Mouse (Mus musculus) stomach, embryonic 14.5 days (tissue): ENCODE data around the gene E130308A19Rik. TPM values are rescaled to one million over a fixed set of nuclear protein-coding genes. Genes with fewer than 3 reads are reported as not detected.

Experiments
- ATAC-seq: fragments of 200-750 bp; cut with Nextera tagmentation; 2 replicates; pipeline ENCODE4 v1.8.0; 2017; ENCODE audit warnings: low read depth, moderate TSS enrichment; ENCODE audit not compliant: insufficient number of reproducible peaks, insufficient read depth, low FRiP score
- H3K27ac ChIP-seq: fragments of 300-500 bp; sonication (generic); 2 replicates; pipeline ENCODE4 v1.5.1; 2014; ENCODE audit warnings: mild to moderate bottlenecking, low read length, moderate library complexity, mixed read lengths
- H3K27me3 ChIP-seq: fragments of 300-500 bp; sonication (generic); 2 replicates; pipeline ENCODE4 v1.6.1; 2014; ENCODE audit warnings: low read length, control low read depth, mixed read lengths; ENCODE audit not compliant: control insufficient read depth, insufficient read depth
- H3K36me3 ChIP-seq: fragments of 300-500 bp; sonication (generic); 2 replicates; pipeline ENCODE4 v1.6.1; 2014; ENCODE audit warnings: mild to moderate bottlenecking, control low read depth, low read length, moderate library complexity, mixed read lengths; ENCODE audit not compliant: control insufficient read depth, insufficient read depth
- H3K4me1 ChIP-seq: fragments of 300-500 bp; sonication (generic); 2 replicates; pipeline ENCODE4 v1.6.1; 2014; ENCODE audit warnings: low read length, control low read depth, mixed read lengths; ENCODE audit not compliant: control insufficient read depth, insufficient read depth
- H3K4me2 ChIP-seq: fragments of 300-500 bp; sonication (generic); replicated peaks from 2 replicates; pipeline ENCODE4 v1.6.1; 2014; ENCODE audit warnings: low read depth, low read length, control low read depth
- H3K4me3 ChIP-seq: fragments of 300-500 bp; sonication (generic); 2 replicates; pipeline ENCODE4 v1.5.1; 2014; ENCODE audit warnings: low read depth, low read length, control low read depth
- H3K9ac ChIP-seq: fragments of 300-500 bp; sonication (generic); replicated peaks from 2 replicates; pipeline ENCODE4 v1.6.1; 2014; ENCODE audit warnings: low read depth, mild to moderate bottlenecking, control low read depth, low read length, moderate library complexity, mixed read lengths
- H3K9me3 ChIP-seq: fragments of 300-500 bp; sonication (generic); 2 replicates; pipeline ENCODE4 v1.6.1; 2016; ENCODE audit warnings: low read depth, low read length, control low read depth; ENCODE audit not compliant: control insufficient read depth
- WGBS: fragments of 180-500 bp; shearing (Covaris S2); extraction: QIAGEN DNeasy Blood & Tissue Kit; methylation state at CpG from one replicate; pipeline ENCODE4 v1.1.7; 2014; 5-methylcytosine and 5-hydroxymethylcytosine counted together
- polyA plus RNA-seq: library from polyadenylated mRNA; unstranded; fragments of >200 nt; fragmentation: Nextera tagmentation; extraction: Ambion mirVana; gene quantifications from 2 replicates; pipeline ENCODE4 v1.2.1, GENCODE M21; 2014

Gene E130308A19Rik
- polyA plus RNA-seq, 1 experiment from 2014 or later: 27.0 TPM

GRCm38 (mm10) chr4:59594614-59595013 is 31.4 kb upstream of the E130308A19Rik start:
- no peaks in the 10 kb centered on the region for H3K9me3 ChIP-seq
- ATAC-seq: no peak
- no peaks in the 10 kb centered on the region; the same call in 1 of the 2 replicates for H3K36me3 ChIP-seq
- no peaks in the 10 kb centered on the region for H3K27me3 ChIP-seq
- H3K4me2 ChIP-seq: no peak overlapping the region
- no peaks in the 10 kb centered on the region for H3K4me1 ChIP-seq
- H3K9ac ChIP-seq: no peak overlapping the region
- 71% methylated on average over 2 of the region's 2 CpGs for WGBS
- no peak overlapping the region for H3K4me3 ChIP-seq
- H3K27ac ChIP-seq: no peak overlapping the region

GRCm38 (mm10) chr4:59596556-59596955 is 29.5 kb upstream of the E130308A19Rik start:
- no peak overlapping the region for H3K4me2 ChIP-seq
- H3K4me3 ChIP-seq: no peak overlapping the region
- H3K9me3 ChIP-seq: no peaks in the 10 kb centered on the region
- 90% methylated on average over 2 of the region's 2 CpGs for WGBS
- H3K27me3 ChIP-seq: no peaks in the 10 kb centered on the region
- no peak overlapping the region for H3K27ac ChIP-seq
- H3K9ac ChIP-seq: no peak overlapping the region
- H3K36me3 ChIP-seq: no peaks in the 10 kb centered on the region; the same call in 1 of the 2 replicates
- H3K4me1 ChIP-seq: no peaks in the 10 kb centered on the region
- no peak for ATAC-seq

GRCm38 (mm10) chr4:59602704-59603103 is 23.3 kb upstream of the E130308A19Rik start:
- ATAC-seq: no peak
- H3K36me3 ChIP-seq: no peaks in the 10 kb centered on the region
- no peaks in the 10 kb centered on the region for H3K4me1 ChIP-seq
- no peak overlapping the region for H3K4me3 ChIP-seq
- no peaks in the 10 kb centered on the region for H3K27me3 ChIP-seq
- H3K9ac ChIP-seq: no peak overlapping the region
- no peaks in the 10 kb centered on the region for H3K9me3 ChIP-seq
- H3K4me2 ChIP-seq: no peak overlapping the region
- no peak overlapping the region for H3K27ac ChIP-seq
- 93% methylated on average over 4 of the region's 4 CpGs for WGBS

- 76% methylated on average over 3 of the region's 3 CpGs for WGBS
- Histone ChIP-seq H3K27ac (no peak overlapping the region), H3K27me3 (no peaks in the 10 kb centered on the region), H3K36me3 (no peaks in the 10 kb centered on the region), H3K9ac (no peak overlapping the region), H3K9me3 (no peaks in the 10 kb centered on the region), H3K4me3 (no peak overlapping the region), H3K4me1 (no peaks in the 10 kb centered on the region), H3K4me2 (no peak overlapping the region)
- ATAC-seq: no peak
These were observed 21.1 kb upstream of the E130308A19Rik start for GRCm38 (mm10) chr4:59604892-59605291.

- H3K36me3 ChIP-seq: no peaks in the 10 kb centered on the region
- H3K9ac ChIP-seq: no peak overlapping the region
- no peak overlapping the region for H3K4me3 ChIP-seq
- no peak overlapping the region for H3K27ac ChIP-seq
- ATAC-seq: no peak
- H3K27me3 ChIP-seq: no peaks in the 10 kb centered on the region
- no peak overlapping the region for H3K4me2 ChIP-seq
- 93% methylated on average over 3 of the region's 3 CpGs for WGBS
- H3K4me1 ChIP-seq: no peaks in the 10 kb centered on the region
- no peaks in the 10 kb centered on the region for H3K9me3 ChIP-seq
These were observed 20.5 kb upstream of the E130308A19Rik start for GRCm38 (mm10) chr4:59605501-59605900.

- no peak for ATAC-seq
- Histone ChIP-seq H3K4me2 (no peak overlapping the region), H3K27me3 (no peaks in the 10 kb centered on the region), H3K9ac (no peak overlapping the region), H3K36me3 (no peaks in the 10 kb centered on the region), H3K27ac (no peak overlapping the region; the same call in 1 of the 2 replicates), H3K4me1 (no peaks in the 10 kb centered on the region), H3K9me3 (no peaks in the 10 kb centered on the region), H3K4me3 (no peak overlapping the region)
- WGBS: 80% methylated on average over 3 of the region's 3 CpGs
These were observed 15.6 kb upstream of the E130308A19Rik start for GRCm38 (mm10) chr4:59610411-59610810.

- no peak for ATAC-seq
- Histone ChIP-seq H3K4me2 (no peak overlapping the region), H3K4me1 (no peaks in the 10 kb centered on the region), H3K4me3 (no peak overlapping the region), H3K27me3 (no peaks in the 10 kb centered on the region), H3K27ac (no peak overlapping the region), H3K36me3 (no peaks in the 10 kb centered on the region), H3K9ac (no peak overlapping the region), H3K9me3 (no peaks in the 10 kb centered on the region)
- WGBS: 23% methylated on average over 1 of the region's 1 CpGs
These were observed 11.0 kb upstream of the E130308A19Rik start for GRCm38 (mm10) chr4:59614986-59615385.

GRCm38 (mm10) chr4:59619611-59620245 is 6.3 kb upstream of the E130308A19Rik start:
- WGBS: 87% methylated on average over 5 of the region's 5 CpGs
- no peaks in the 10 kb centered on the region for H3K36me3 ChIP-seq
- H3K4me3 ChIP-seq: no peak overlapping the region
- no peaks in the 10 kb centered on the region for H3K9me3 ChIP-seq
- H3K4me1 ChIP-seq: no peaks in the 10 kb centered on the region
- no peak overlapping the region for H3K9ac ChIP-seq
- no peak overlapping the region for H3K27ac ChIP-seq
- no peak overlapping the region for H3K4me2 ChIP-seq
- no peak for ATAC-seq
- no peaks in the 10 kb centered on the region for H3K27me3 ChIP-seq

- H3K9ac ChIP-seq: peak overlapping the region; percentile 69
- no peaks in the 10 kb centered on the region for H3K9me3 ChIP-seq
- peaks cover 22% of the 10 kb centered on the region for H3K4me1 ChIP-seq
- WGBS: under 1% methylated on average over 18 of the region's 18 CpGs
- H3K27me3 ChIP-seq: no peaks in the 10 kb centered on the region
- peak overlapping the region; percentile 86 for H3K4me2 ChIP-seq
- peak; percentile 42; the same call in 1 of the 2 replicates for ATAC-seq
- H3K36me3 ChIP-seq: no peaks in the 10 kb centered on the region
- peak overlapping the region; percentile 100 for H3K4me3 ChIP-seq
- peak overlapping the region; percentile 78; the same call in 1 of the 2 replicates for H3K27ac ChIP-seq
These were observed 374 bp upstream of the E130308A19Rik start for GRCm38 (mm10) chr4:59625676-59625997.
